Mouse (Mus musculus) 3134 (cell line): ENCODE measurements around the gene Sult2a3.
"Not testable (repeated sequence)": the region's sequence is repeated elsewhere in the genome, so short reads cannot be mapped to it uniquely, and the experiment has no call there.

ENCODE experiments used
- DNase-seq: peaks from one replicate; pipeline ENCODE4 v3.0.0-alpha.2; 2011; ENCODE audit warnings: low spot score; ENCODE audit not compliant: insufficient read length; ENCODE audit errors: extremely low read depth

Gene Sult2a3

GRCm38 (mm10) chr7:14122944-14123343 is at the start of gene Sult2a3:
Gene Sult2a3, minus strand, starts transcription at chr7:14123044.
- no peak for DNase-seq

- DNase-seq: no peak
These were observed 2.4 kb downstream of the Sult2a3 start for GRCm38 (mm10) chr7:14120436-14120835.

DNA sequence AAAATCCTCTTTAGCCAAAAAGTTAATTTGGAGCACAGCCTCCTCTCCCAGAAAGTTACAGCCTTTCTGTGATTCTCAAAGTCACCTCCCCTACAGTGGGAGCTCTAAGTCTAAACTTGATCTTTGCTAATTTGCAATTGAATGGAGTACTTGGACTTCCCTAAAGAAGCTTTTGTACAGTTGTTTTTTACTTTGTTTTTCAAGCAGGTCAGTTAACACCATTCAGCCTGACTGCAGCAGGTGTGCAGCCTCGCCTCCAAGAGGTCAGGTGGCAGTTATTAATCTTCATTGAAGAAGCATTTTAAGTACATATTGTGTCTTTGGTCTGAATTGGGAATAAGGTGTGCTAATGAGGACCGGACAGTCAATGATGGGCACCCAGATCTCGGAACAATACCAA is 3.0 kb downstream of the Sult2a3 start:
- DNase-seq: not testable (repeated sequence)

- DNase-seq: no peak
These were observed 6.1 kb downstream of the Sult2a3 start for GRCm38 (mm10) chr7:14116761-14117160.

DNA sequence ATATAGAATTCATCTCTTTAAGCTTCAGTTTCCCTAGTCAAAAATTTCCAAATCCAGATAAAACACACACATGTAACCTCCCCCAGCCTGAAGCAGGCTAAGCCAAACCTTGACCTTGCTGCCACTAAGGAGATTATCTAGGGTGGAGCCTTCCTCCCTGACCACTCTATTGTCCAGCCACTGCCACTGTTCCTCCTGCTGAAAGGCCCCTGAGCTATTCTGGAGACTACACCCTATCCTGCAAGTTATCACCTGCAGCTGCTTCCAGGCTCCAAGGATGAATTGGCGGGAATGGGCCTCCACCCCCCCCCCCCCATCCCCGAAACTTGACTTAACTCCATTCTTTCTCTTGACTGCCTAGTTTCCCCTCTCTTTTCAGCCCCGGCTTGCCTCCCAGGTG is 8.4 kb downstream of the Sult2a3 start:
- DNase-seq: not testable (repeated sequence)

DNA sequence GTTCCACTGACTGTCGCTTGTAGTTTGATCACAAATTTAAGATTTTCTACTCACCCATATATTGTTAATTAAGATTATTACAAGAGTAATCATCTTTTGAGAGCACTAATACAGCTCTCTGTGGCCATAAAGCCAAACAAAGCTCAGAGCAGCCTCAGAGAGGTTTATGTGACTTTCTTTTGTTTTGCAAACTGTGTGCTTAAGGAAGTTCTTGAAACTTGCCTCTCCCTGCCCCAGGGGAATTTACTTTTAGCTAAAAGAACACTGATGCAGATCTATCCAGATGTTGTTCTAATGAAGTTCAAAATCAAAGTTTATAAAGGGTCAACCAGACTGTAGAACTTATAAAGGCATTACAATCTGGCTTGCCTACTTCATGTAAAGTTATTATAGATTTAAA is 75.0 kb downstream of the Sult2a3 start:
- DNase-seq: not testable (repeated sequence)

DNA sequence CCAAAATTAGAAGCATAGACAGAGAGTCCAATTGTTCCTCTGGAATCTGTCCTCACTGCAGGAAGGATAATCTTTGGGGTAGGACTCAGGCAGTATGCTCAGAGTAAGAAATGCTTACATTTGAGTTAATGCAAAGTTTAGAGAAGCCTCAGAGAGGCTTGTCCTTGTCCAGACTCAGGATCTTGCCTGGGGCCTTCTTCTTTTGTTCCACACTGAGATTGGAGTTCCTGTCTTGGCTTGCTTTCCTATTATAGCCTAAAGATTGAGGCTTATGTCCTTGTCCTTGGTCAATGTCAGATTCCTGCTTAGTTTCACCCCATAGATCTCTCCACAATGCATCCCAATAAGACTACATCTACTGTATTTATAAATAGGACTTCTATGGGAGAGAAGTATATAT is 92.0 kb downstream of the Sult2a3 start:
- DNase-seq: not testable (repeated sequence)
